Mouse (Mus musculus): ENCODE results near the gene H6pd.

GRCm38 (mm10) chr4:149977181-149977580 is 31.6 kb downstream of the H6pd start:
- no peak for TF ChIP-seq CTCF (IDR thresholded peaks at IDR 0.05; ENCODE audit: insufficient read depth, low read length)
- no peak for TF ChIP-seq POLR2A (IDR thresholded peaks at IDR 0.05; ENCODE audit: borderline replicate concordance, extremely low read depth, low read depth, low read length)
